Mouse (Mus musculus) lung, postnatal 0 days (tissue): ENCODE measurements around the gene Ybx2. TPM values are rescaled to one million over a fixed set of nuclear protein-coding genes. Genes with fewer than 3 reads are reported as not detected.

Experiments
- ATAC-seq: fragments of 200-750 bp; cut with Nextera tagmentation; 2 replicates; pipeline ENCODE4 v1.8.0; 2017; ENCODE audit warnings: moderate library complexity
- DNase-seq: peaks from one replicate; pipeline ENCODE4 v3.0.0-alpha.2; 2016; ENCODE audit warnings: low spot score
- H3K27ac ChIP-seq: fragments of 300-500 bp; sonication (generic); 2 replicates; pipeline ENCODE4 v1.5.1; 2014; ENCODE audit warnings: antibody characterized with exemption, mild to moderate bottlenecking, low read length, mixed read lengths
- H3K27me3 ChIP-seq: fragments of 300-500 bp; sonication (generic); replicated peaks from 2 replicates; pipeline ENCODE4 v1.6.1; 2014; ENCODE audit warnings: low read length, mixed read lengths; ENCODE audit not compliant: insufficient read depth
- H3K36me3 ChIP-seq: fragments of 300-500 bp; sonication (generic); 2 replicates; pipeline ENCODE4 v1.6.1; 2014; ENCODE audit warnings: low read length, mixed read lengths; ENCODE audit not compliant: insufficient read depth
- H3K4me1 ChIP-seq: fragments of 300-500 bp; sonication (generic); 2 replicates; pipeline ENCODE4 v1.6.1; 2014; ENCODE audit warnings: antibody characterized with exemption, low read depth, low read length, mixed read lengths; ENCODE audit not compliant: insufficient read depth
- H3K4me2 ChIP-seq: fragments of 300-500 bp; sonication (generic); replicated peaks from 2 replicates; pipeline ENCODE4 v1.6.1; 2014; ENCODE audit warnings: low read depth, mild to moderate bottlenecking, low read length, moderate library complexity, mixed read lengths
- H3K4me3 ChIP-seq: fragments of 300-500 bp; sonication (generic); 2 replicates; pipeline ENCODE4 v1.5.1; 2014; ENCODE audit warnings: low read depth, low read length
- H3K9ac ChIP-seq: fragments of 300-500 bp; sonication (generic); replicated peaks from 2 replicates; pipeline ENCODE4 v1.6.1; 2014; ENCODE audit warnings: low read depth, mild to moderate bottlenecking
- H3K9me3 ChIP-seq: fragments of 300-500 bp; sonication (generic); 2 replicates; pipeline ENCODE4 v1.6.1; 2016; ENCODE audit warnings: low read length, mixed read lengths
- CTCF ChIP-seq: IDR thresholded peaks from 2 replicates; pipeline ENCODE4 v1.5.1; 2016; ENCODE audit warnings: antibody characterized with exemption, mild to moderate bottlenecking
- EP300 ChIP-seq: IDR thresholded peaks from 2 replicates; pipeline ENCODE4 v1.6.1; 2016; ENCODE audit warnings: antibody characterized with exemption, mild to moderate bottlenecking, control low read depth
- WGBS: fragments of 180-500 bp; shearing (Covaris S2); extraction: QIAGEN DNeasy Blood & Tissue Kit; methylation state at CpG from one replicate; pipeline ENCODE4 v1.1.7; 2014; 5-methylcytosine and 5-hydroxymethylcytosine counted together
- polyA plus RNA-seq: library from polyadenylated mRNA; unstranded; fragments of >200 nt; fragmentation: Nextera tagmentation; extraction: Ambion mirVana; gene quantifications from 2 replicates; pipeline ENCODE4 v1.2.1, GENCODE M21; 2015

Ybx2 gene
- polyA plus RNA-seq, 1 experiment from 2014 or later = 1.1 TPM

- H3K27me3 ChIP-seq = no peaks in the 10 kb centered on the region
- peak overlapping the region; percentile 97 for H3K27ac ChIP-seq
- 4% methylated on average over 16 of the region's 16 CpGs for WGBS
- no peak for TF ChIP-seq CTCF
- no peak; the same call in 1 of the 2 replicates for TF ChIP-seq EP300
- peaks cover 22% of the 10 kb centered on the region; the same call in 1 of the 2 replicates for H3K4me1 ChIP-seq
- no peaks in the 10 kb centered on the region for H3K9me3 ChIP-seq
- H3K9ac ChIP-seq = peak overlapping the region; percentile 90
- H3K4me2 ChIP-seq = peak overlapping the region; percentile 94
- peaks cover 17% of the 10 kb centered on the region; the same call in 1 of the 2 replicates for H3K36me3 ChIP-seq
- no peak for DNase-seq
- ATAC-seq = no peak
- peak overlapping the region; percentile 93 for H3K4me3 ChIP-seq
Measured at GRCm38 (mm10) chr11:69979827-69980195, 44.2 kb downstream of the Ybx2 start.

GRCm38 (mm10) chr11:69980196-69981140, 44.9 kb downstream of the Ybx2 start:
- ATAC-seq (peak; percentile 96), DNase-seq (peak; percentile 100)
- H3K9me3 ChIP-seq = no peaks in the 10 kb centered on the region
- H3K9ac ChIP-seq = peak overlapping the region; percentile 90
- H3K27ac ChIP-seq = peak overlapping the region; percentile 97
- under 1% methylated on average over 35 of the region's 60 CpGs for WGBS
- no peaks in the 10 kb centered on the region for H3K27me3 ChIP-seq
- H3K36me3 ChIP-seq = peaks cover 19% of the 10 kb centered on the region; the same call in 1 of the 2 replicates
- peak overlapping the region; percentile 94 for H3K4me2 ChIP-seq
- H3K4me3 ChIP-seq = peak overlapping the region; percentile 93
- peaks cover 22% of the 10 kb centered on the region; the same call in 1 of the 2 replicates for H3K4me1 ChIP-seq
- TF ChIP-seq CTCF = no peak
- peak; percentile 62 for TF ChIP-seq EP300

- Histone ChIP-seq H3K4me2 (peak within 1 kb of the TSS; percentile 94), H3K4me1 (peaks cover 22% of the 10 kb centered on the region; the same call in 1 of the 2 replicates), H3K27ac (peak within 1 kb of the TSS; percentile 97), H3K36me3 (peaks cover 18% of the 10 kb centered on the region; the same call in 1 of the 2 replicates), H3K27me3 (no peaks in the 10 kb centered on the region), H3K9ac (peak within 1 kb of the TSS; percentile 90), H3K4me3 (peak within 1 kb of the TSS; percentile 93), H3K9me3 (no peaks in the 10 kb centered on the region)
- under 1% methylated on average over 26 of the region's 43 CpGs for WGBS
- ATAC-seq (no peak), DNase-seq (no peak)
- TF ChIP-seq CTCF (no peak), EP300 (no peak)
Measured at GRCm38 (mm10) chr11:69981141-69981762, 45.7 kb downstream of the Ybx2 start, which contains the start of gene Ctdnep1. TSS of gene Ctdnep1 (plus strand) at chr11:69981156.

- Histone ChIP-seq H3K9ac (peak within 1 kb of the TSS; percentile 90), H3K9me3 (no peaks in the 10 kb centered on the region), H3K4me2 (peak within 1 kb of the TSS; percentile 94), H3K4me3 (peak within 1 kb of the TSS; percentile 93), H3K4me1 (peaks cover 22% of the 10 kb centered on the region; the same call in 1 of the 2 replicates), H3K36me3 (peaks cover 16% of the 10 kb centered on the region; the same call in 1 of the 2 replicates), H3K27me3 (no peaks in the 10 kb centered on the region), H3K27ac (peak within 1 kb of the TSS; percentile 97)
- ATAC-seq = no peak
- TF ChIP-seq CTCF = no peak
- TF ChIP-seq EP300 = no peak
- no peak for DNase-seq
- 33% methylated on average over 8 of the region's 8 CpGs for WGBS
Measured at GRCm38 (mm10) chr11:69982225-69982624, 46.6 kb downstream of the Ybx2 start, which contains the start of gene Elp5. TSS of gene Elp5 (minus strand) at chr11:69982517.

GRCm38 (mm10) chr11:69982877-69983276, 47.3 kb downstream of the Ybx2 start:
- Histone ChIP-seq H3K4me2 (peak overlapping the region; percentile 94), H3K27me3 (no peaks in the 10 kb centered on the region), H3K4me1 (peaks cover 22% of the 10 kb centered on the region; the same call in 1 of the 2 replicates), H3K9me3 (no peaks in the 10 kb centered on the region), H3K4me3 (no peak overlapping the region), H3K9ac (no peak overlapping the region), H3K36me3 (peaks cover 13% of the 10 kb centered on the region; the same call in 1 of the 2 replicates), H3K27ac (peak overlapping the region; percentile 21; the same call in 1 of the 2 replicates)
- WGBS = 20% methylated on average over 5 of the region's 5 CpGs
- DNase-seq (no peak), ATAC-seq (no peak)
- no peak for TF ChIP-seq EP300
- TF ChIP-seq CTCF = no peak
